Mouse (Mus musculus) CD8-positive naive resting alpha-beta T cell, adult 2 months (primary cell): ENCODE measurements around the gene Nr1i3.

Source experiments
- DNase-seq, 2 experiments: peaks; one replicate each; pipeline ENCODE4 v3.0.0; 2022; ENCODE audit warnings: low read depth in 2 of 2, low spot score in 2 of 2

Gene Nr1i3

GRCm38 (mm10) chr1:171250680-171251593, 37.2 kb downstream of the Nr1i3 start, which contains the start of gene Ndufs2:
Gene Ndufs2 (minus strand): TSS chr1:171251388.
- DNase-seq: no peak

- no peak for DNase-seq
Observed at GRCm38 (mm10) chr1:171251594-171252324, 38.0 kb downstream of the Nr1i3 start.

GRCm38 (mm10) chr1:171252415-171252814, 38.6 kb downstream of the Nr1i3 start:
- no peak for DNase-seq

GRCm38 (mm10) chr1:171256095-171256818, 42.5 kb downstream of the Nr1i3 start:
- DNase-seq: no peak

GRCm38 (mm10) chr1:171256937-171257548, 43.3 kb downstream of the Nr1i3 start:
- DNase-seq: peak; percentile 41 to 66

- no peak for DNase-seq
Observed at GRCm38 (mm10) chr1:171257781-171258180, 44.0 kb downstream of the Nr1i3 start.

- no peak for DNase-seq
Observed at GRCm38 (mm10) chr1:171258921-171259320, 45.2 kb downstream of the Nr1i3 start.

- DNase-seq: no peak
Observed at GRCm38 (mm10) chr1:171260316-171260715, 46.5 kb downstream of the Nr1i3 start.

GRCm38 (mm10) chr1:171262594-171263130, 48.9 kb downstream of the Nr1i3 start:
- peak in 1 of 2 experiments; percentile 35 for DNase-seq

- no peak for DNase-seq
Observed at GRCm38 (mm10) chr1:171263185-171263611, 49.4 kb downstream of the Nr1i3 start.

GRCm38 (mm10) chr1:171263666-171264461, 50.1 kb downstream of the Nr1i3 start:
- no peak for DNase-seq

GRCm38 (mm10) chr1:171265971-171266744, 52.4 kb downstream of the Nr1i3 start:
- no peak for DNase-seq

- no peak for DNase-seq
Observed at GRCm38 (mm10) chr1:171268341-171268740, 54.6 kb downstream of the Nr1i3 start.

GRCm38 (mm10) chr1:171269848-171270572, 56.2 kb downstream of the Nr1i3 start, which contains the start of gene B4galt3:
Gene B4galt3 (plus strand): TSS chr1:171270328.
- peak; percentile 91 to 96 for DNase-seq
